Mouse (Mus musculus) forebrain, postnatal 0 days (tissue): ENCODE results near the gene Nkain2. TPM values are rescaled to one million over a fixed set of nuclear protein-coding genes. Genes with fewer than 3 reads are reported as not detected.

Experiments
- ATAC-seq: fragments of 200-750 bp; cut with Nextera tagmentation; 2 replicates; pipeline ENCODE4 v1.8.0; 2017; ENCODE audit warnings: mild to moderate bottlenecking, moderate library complexity
- DNase-seq: peaks from one replicate; pipeline ENCODE4 v3.0.0-alpha.2; 2015
- H3K27ac ChIP-seq: fragments of 300-500 bp; sonication (generic); 2 replicates; pipeline ENCODE4 v1.5.1; 2014; ENCODE audit warnings: low read depth, mild to moderate bottlenecking, antibody characterized with exemption, low read length, moderate library complexity, mixed read lengths
- H3K27me3 ChIP-seq: fragments of 300-500 bp; sonication (generic); 2 replicates; pipeline ENCODE4 v1.6.1; 2014; ENCODE audit warnings: mild to moderate bottlenecking, low read length, mixed read lengths; ENCODE audit not compliant: insufficient read depth
- H3K36me3 ChIP-seq: fragments of 300-500 bp; sonication (generic); 2 replicates; pipeline ENCODE4 v1.6.1; 2014; ENCODE audit warnings: mild to moderate bottlenecking, moderate library complexity; ENCODE audit not compliant: insufficient read depth
- H3K4me1 ChIP-seq: fragments of 300-500 bp; sonication (generic); 2 replicates; pipeline ENCODE4 v1.6.1; 2014; ENCODE audit warnings: antibody characterized with exemption; ENCODE audit not compliant: insufficient read depth
- H3K4me2 ChIP-seq: fragments of 300-500 bp; sonication (generic); 2 replicates; pipeline ENCODE4 v1.6.1; 2014; ENCODE audit warnings: low read depth, mild to moderate bottlenecking, moderate library complexity
- H3K4me3 ChIP-seq: fragments of 300-500 bp; sonication (generic); 2 replicates; pipeline ENCODE4 v1.5.1; 2014; ENCODE audit warnings: low read depth, low read length, mixed read lengths
- H3K9ac ChIP-seq: fragments of 300-500 bp; sonication (generic); 2 replicates; pipeline ENCODE4 v1.6.1; 2014; ENCODE audit warnings: mild to moderate bottlenecking
- H3K9me3 ChIP-seq: fragments of 300-500 bp; sonication (generic); 2 replicates; pipeline ENCODE4 v1.6.1; 2016; ENCODE audit warnings: low read length
- CTCF ChIP-seq: sonication (generic); IDR thresholded peaks from 2 replicates; pipeline ENCODE4 v1.5.1; 2016; ENCODE audit warnings: antibody characterized with exemption, control low read depth, low read depth
- WGBS: fragments of 180-500 bp; shearing (Covaris S2); extraction: QIAGEN DNeasy Blood & Tissue Kit; methylation state at CpG from one replicate; pipeline ENCODE4 v1.1.7; 2014; 5-methylcytosine and 5-hydroxymethylcytosine counted together
- polyA plus RNA-seq: library from polyadenylated mRNA; unstranded; fragments of >200 nt; fragmentation: Nextera tagmentation; extraction: Ambion mirVana; gene quantifications from 2 replicates; pipeline ENCODE4 v1.2.1, GENCODE M21; 2015
- total RNA-seq: library from RNA; depleted of rRNA; stranded (reverse); fragments of >200 nt; gene quantifications from 2 replicates; pipeline ENCODE4 v1.2.3, GENCODE M21; 2014

Gene Nkain2
- total and polyA plus RNA-seq, 2 experiments from 2014 or later = 24.7 to 90.1 TPM

DNA sequence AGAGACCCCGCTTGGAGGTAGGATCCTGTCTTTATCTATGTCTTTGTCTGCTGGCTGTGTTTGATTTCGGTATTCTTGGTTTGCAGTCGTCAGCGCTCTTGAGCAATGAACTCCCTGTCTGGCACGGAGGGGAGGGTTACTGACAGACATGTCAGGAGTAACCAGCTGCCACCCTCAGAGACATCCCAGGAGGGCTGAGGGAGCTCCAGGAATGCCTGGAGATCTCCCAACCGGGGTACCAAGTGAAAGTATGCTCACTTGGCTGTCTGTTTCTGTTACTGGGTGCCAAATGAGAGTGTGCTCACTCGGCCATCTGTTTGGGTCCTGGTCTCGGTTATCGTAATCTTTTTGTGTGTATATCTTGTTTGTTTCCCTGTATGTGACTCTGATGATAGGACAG lies 577.5 kb downstream of the Nkain2 start:
- TF ChIP-seq CTCF = no peak
- no peak overlapping the region for H3K4me3 ChIP-seq
- 75% methylated on average over 9 of the region's 9 CpGs for WGBS
- peak; percentile 96 for ATAC-seq
- no peaks in the 10 kb centered on the region for H3K9me3 ChIP-seq
- H3K27ac ChIP-seq = no peak overlapping the region
- H3K4me2 ChIP-seq = no peak overlapping the region
- no peaks in the 10 kb centered on the region for H3K27me3 ChIP-seq
- H3K4me1 ChIP-seq = no peaks in the 10 kb centered on the region
- H3K36me3 ChIP-seq = no peaks in the 10 kb centered on the region
- no peak overlapping the region for H3K9ac ChIP-seq
- DNase-seq = peak; percentile 63

DNA sequence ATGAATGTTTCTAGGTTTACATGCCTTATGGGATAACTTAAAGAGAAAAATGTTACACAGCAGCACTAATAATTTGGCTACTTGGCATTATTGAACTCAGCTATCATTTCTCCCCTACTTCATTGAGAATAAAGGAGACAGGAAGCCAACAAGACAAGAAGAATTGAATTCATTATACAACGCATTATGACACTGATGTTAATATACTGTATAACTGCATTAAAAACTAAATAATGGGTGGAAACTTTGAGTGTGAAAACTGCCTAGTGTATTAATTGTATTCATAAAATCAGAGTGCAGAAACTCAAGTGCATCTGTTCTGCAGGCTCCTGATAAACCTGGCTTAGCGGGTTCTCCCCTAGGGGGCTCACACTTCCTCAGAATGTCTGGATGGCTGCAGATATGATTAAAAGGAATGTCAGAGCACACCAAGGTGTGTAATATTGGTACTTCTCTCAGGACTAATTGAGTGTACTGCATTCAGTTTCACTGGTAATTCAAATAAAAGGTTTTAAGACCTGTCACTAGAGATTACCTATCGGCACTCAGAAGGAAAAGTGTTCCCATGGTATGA lies 589.2 kb downstream of the Nkain2 start:
- DNase-seq = no peak
- 80% methylated on average over 3 of the region's 3 CpGs for WGBS

DNA sequence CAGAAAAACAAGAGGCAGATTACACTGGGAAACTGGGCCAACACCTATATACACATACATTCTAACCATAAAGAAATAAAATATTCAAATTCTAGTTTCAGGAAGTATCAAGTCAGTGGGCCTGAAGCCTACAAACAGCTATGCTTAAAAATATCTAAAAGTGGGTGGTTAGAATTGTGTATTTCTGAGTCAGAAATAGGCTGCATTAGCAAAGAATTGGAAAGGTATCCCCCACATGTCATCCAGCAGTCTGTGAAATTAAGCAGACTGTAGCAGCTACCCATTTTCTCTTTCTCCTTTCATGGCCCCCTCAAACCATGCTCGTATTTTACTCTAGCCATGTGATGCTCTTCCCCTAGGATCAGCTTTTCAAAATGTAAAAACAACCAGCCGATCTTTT lies 599.8 kb downstream of the Nkain2 start:
- Histone ChIP-seq H3K9me3 (no peaks in the 10 kb centered on the region), H3K27me3 (no peaks in the 10 kb centered on the region), H3K9ac (no peak overlapping the region), H3K4me2 (no peak overlapping the region), H3K4me3 (no peak overlapping the region), H3K4me1 (no peaks in the 10 kb centered on the region), H3K27ac (no peak overlapping the region), H3K36me3 (no peaks in the 10 kb centered on the region)
- ATAC-seq (no peak), DNase-seq (no peak)
- no peak for TF ChIP-seq CTCF
- 58% methylated on average over 2 of the region's 2 CpGs for WGBS

More for the DNA sequence above, 589.2 kb downstream of the Nkain2 start:
- Histone ChIP-seq H3K36me3 (no peaks in the 10 kb centered on the region), H3K9ac (no peak overlapping the region), H3K27me3 (no peaks in the 10 kb centered on the region), H3K4me1 (no peaks in the 10 kb centered on the region), H3K27ac (no peak overlapping the region), H3K4me2 (no peak overlapping the region), H3K9me3 (no peaks in the 10 kb centered on the region), H3K4me3 (no peak overlapping the region)
- no peak for TF ChIP-seq CTCF
- ATAC-seq = no peak

DNA sequence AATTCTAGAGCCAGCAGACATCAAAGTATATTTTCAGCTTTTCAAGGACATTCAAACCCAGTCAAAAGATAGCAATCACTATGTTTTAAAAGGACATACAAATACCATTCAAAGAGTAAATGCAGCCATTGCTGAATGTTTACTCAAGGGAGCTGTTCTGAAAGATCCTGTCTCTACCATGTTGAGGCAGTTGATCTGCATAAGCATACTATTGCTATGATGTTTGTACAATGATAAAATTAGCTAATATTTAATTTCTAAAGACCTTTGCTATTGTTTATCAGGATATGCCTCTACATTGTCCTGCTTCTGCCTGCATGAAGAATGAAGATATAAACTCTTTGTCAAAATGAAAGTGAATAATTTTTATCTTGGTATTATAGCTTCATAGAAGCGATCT lies 606.6 kb downstream of the Nkain2 start:
- H3K4me3 ChIP-seq = no peak overlapping the region
- ATAC-seq (no peak), DNase-seq (no peak)
- no peak overlapping the region for H3K27ac ChIP-seq
- no peaks in the 10 kb centered on the region for H3K36me3 ChIP-seq
- WGBS = 84% methylated on average over 1 of the region's 1 CpGs
- no peaks in the 10 kb centered on the region for H3K4me1 ChIP-seq
- H3K27me3 ChIP-seq = no peaks in the 10 kb centered on the region
- TF ChIP-seq CTCF = no peak
- no peaks in the 10 kb centered on the region for H3K9me3 ChIP-seq
- no peak overlapping the region for H3K9ac ChIP-seq
- H3K4me2 ChIP-seq = no peak overlapping the region

DNA sequence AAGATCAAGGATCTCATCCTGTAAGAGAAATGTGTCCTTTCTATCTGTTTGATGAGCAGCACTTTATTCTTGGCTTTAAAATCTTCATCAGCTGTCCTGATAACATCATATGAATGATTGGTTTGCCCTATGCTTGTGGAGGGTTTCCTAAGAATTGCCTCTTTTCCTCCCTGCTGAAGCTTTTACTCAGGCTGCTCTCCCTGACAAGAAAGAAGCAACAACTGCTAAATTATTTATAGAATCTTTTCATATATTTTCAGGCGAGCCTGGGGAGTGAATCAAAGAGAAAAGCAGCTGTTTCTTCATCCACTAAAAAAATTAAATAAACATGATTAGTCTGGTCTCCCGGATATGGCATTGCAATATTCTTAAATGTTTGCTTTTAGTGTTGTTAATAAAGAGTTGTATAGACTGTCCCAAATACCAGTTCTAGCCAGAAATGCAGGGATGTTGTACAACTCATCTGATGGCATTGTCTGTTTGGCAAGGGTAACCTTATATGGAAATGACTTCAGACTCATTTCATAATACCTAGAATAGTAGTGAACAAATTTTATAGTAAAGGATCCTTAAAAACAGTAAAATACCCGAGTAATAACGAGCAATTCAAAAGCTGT lies 646.9 kb downstream of the Nkain2 start:
- no peak for DNase-seq

DNA sequence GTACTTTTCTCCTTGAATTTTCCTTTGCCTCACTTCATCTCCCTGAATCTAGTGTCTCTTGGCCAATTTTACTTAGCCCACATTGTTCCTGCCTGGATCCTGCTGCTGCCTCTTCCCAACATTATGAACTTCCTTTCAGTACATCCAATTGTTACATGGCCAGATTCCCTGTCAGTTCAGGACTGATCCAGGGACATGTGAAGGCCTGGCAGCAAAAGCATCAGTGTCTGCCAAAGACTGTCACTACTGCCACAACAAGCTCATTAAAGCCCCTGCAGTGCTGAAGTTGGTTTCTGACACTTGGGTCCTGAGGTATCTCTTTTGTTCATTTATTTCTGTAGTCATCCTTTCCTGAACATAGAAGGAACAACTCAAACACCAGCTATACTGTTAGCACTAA lies 649.1 kb downstream of the Nkain2 start:
- Histone ChIP-seq H3K4me1 (no peaks in the 10 kb centered on the region), H3K4me3 (no peak overlapping the region), H3K9ac (no peak overlapping the region), H3K36me3 (no peaks in the 10 kb centered on the region), H3K27me3 (no peaks in the 10 kb centered on the region), H3K27ac (no peak overlapping the region), H3K4me2 (no peak overlapping the region), H3K9me3 (no peaks in the 10 kb centered on the region)
- DNase-seq (peak; percentile 60), ATAC-seq (peak; percentile 82)
- no peak for TF ChIP-seq CTCF

More for the DNA sequence above, 646.9 kb downstream of the Nkain2 start:
- Histone ChIP-seq H3K4me3 (no peak overlapping the region), H3K9ac (no peak overlapping the region), H3K27ac (no peak overlapping the region), H3K4me1 (no peaks in the 10 kb centered on the region), H3K27me3 (no peaks in the 10 kb centered on the region), H3K4me2 (no peak overlapping the region), H3K9me3 (no peaks in the 10 kb centered on the region), H3K36me3 (no peaks in the 10 kb centered on the region)
- no peak for TF ChIP-seq CTCF
- no peak for ATAC-seq
- WGBS = 51% methylated on average over 4 of the region's 4 CpGs

DNA sequence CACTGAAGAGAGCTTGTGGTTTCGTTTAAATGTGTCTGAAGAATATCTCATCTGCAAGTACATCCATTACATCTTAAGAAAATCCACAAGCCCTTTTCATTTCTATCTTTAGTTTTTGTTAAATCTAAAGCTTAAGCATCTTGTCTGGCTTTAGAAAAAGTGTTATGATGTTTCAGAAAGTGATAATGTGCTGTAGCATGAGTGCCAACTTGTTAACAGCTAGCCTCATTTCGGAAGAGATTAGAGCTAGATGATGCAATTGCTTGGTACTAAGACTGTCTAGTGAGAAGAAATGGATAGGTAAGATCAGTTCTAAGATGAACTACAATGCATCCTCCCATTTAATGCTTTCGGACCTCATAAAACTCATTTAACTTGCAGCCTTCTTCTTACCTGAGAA lies 707.3 kb downstream of the Nkain2 start:
- H3K4me1 ChIP-seq = no peaks in the 10 kb centered on the region
- no peak overlapping the region for H3K4me2 ChIP-seq
- no peak overlapping the region for H3K9ac ChIP-seq
- no peaks in the 10 kb centered on the region for H3K9me3 ChIP-seq
- ATAC-seq (peak; percentile 89), DNase-seq (peak; percentile 46)
- no peaks in the 10 kb centered on the region for H3K36me3 ChIP-seq
- WGBS = 72% methylated on average over 3 of the region's 3 CpGs
- H3K4me3 ChIP-seq = no peak overlapping the region
- no peaks in the 10 kb centered on the region for H3K27me3 ChIP-seq
- TF ChIP-seq CTCF = no peak
- H3K27ac ChIP-seq = peak overlapping the region; percentile 62
